Comparison of ENCODE assay signal across 8 mouse cellular contexts in the genomic region with DNA sequence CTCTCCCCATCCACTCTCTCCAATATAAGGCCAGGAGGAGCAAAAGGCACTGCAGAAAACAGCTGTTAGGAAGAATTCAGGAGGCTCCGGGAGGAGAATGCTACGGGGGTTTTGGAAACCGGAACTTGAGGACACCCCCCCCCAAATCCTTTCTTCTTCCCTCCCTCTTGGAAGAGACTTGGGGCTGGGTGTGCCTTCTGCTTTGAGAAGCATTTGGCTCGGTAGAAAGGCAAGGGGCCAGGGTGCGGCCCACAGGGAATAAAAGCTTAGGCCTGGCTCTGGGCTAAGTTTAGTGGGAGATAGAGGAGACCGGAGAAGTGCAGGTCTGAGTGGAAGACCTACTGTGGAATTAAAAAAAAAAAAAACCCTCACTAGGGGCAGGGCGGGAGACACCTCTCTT.
A peak's percentile ranks its signal among the peaks of the same experiment; 100 is the strongest.
DNase-seq lines count a peak whose midpoint lies in the region; ATAC-seq and TF ChIP-seq lines count a peak whose summit lies in the region.

No protein-coding gene starts in this region.

- H3K27ac ChIP-seq in forebrain, postnatal 0 days (ENCODE audit: low read depth, low read length), result 0 out of 2 replicates have a peak overlapping the region, but pooled peaks have one; percentile 16
- no peak overlapping the region for H3K27ac ChIP-seq in hindbrain, embryonic 12.5 days
- H3K27ac ChIP-seq in liver, embryonic 11.5 days (ENCODE audit: low read depth, low read length), result no peak overlapping the region

- peaks cover 15% of the 10 kb centered on the region; the same call in 1 of the 2 replicates for H3K4me1 ChIP-seq in forebrain, postnatal 0 days (ENCODE audit: insufficient read depth)
- peaks cover 27% of the 10 kb centered on the region for H3K4me1 ChIP-seq in hindbrain, embryonic 12.5 days
- peaks cover 8% of the 10 kb centered on the region; the same call in 1 of the 2 replicates for H3K4me1 ChIP-seq in liver, embryonic 11.5 days (replicated peaks; ENCODE audit: control insufficient read depth, insufficient read depth, low read length)

- no peaks in the 10 kb centered on the region for H3K36me3 ChIP-seq in forebrain, postnatal 0 days (ENCODE audit: insufficient read depth)
- 0 out of 2 replicates have a peak, but pooled peaks cover 4% of the 10 kb centered on the region for H3K36me3 ChIP-seq in hindbrain, embryonic 12.5 days
- no peaks in the 10 kb centered on the region for H3K36me3 ChIP-seq in liver, embryonic 11.5 days (ENCODE audit: control insufficient read depth, insufficient read depth, low read length)

- H3K4me2 ChIP-seq in forebrain, postnatal 0 days (ENCODE audit: low read depth), result peak overlapping the region; percentile 89
- H3K4me2 ChIP-seq in hindbrain, embryonic 12.5 days (replicated peaks), result peak overlapping the region; percentile 81
- peak overlapping the region; percentile 95 for H3K4me2 ChIP-seq in liver, embryonic 11.5 days

- H3K9me3 ChIP-seq in forebrain, postnatal 0 days (ENCODE audit: low read length), result no peaks in the 10 kb centered on the region
- H3K9me3 ChIP-seq in hindbrain, embryonic 12.5 days (replicated peaks), result no peaks in the 10 kb centered on the region
- H3K9me3 ChIP-seq in liver, embryonic 11.5 days (ENCODE audit: control insufficient read depth, low read length), result no peaks in the 10 kb centered on the region

- H3K4me3 ChIP-seq in forebrain, postnatal 0 days (ENCODE audit: low read depth, low read length), result peak overlapping the region; percentile 94
- H3K4me3 ChIP-seq in hindbrain, embryonic 12.5 days, result peak overlapping the region; percentile 67
- peak overlapping the region; percentile 69 for H3K4me3 ChIP-seq in liver, embryonic 11.5 days (ENCODE audit: low read depth, low read length)

- ATAC-seq in forebrain, postnatal 0 days, result no peak
- ATAC-seq in hindbrain, embryonic 12.5 days (ENCODE audit: low FRiP score), result no peak
- no peak for ATAC-seq in liver, embryonic 11.5 days (replicated peaks; ENCODE audit: low FRiP score)
- no peak for ATAC-seq in frontal cortex, adult (ENCODE audit: low TSS enrichment)

- TF ChIP-seq POLR2A in brain, embryonic 14.5 days (IDR thresholded peaks at IDR 0.05; ENCODE audit: borderline replicate concordance, extremely low read depth, insufficient read depth, insufficient read length, poor library complexity, severe bottlenecking), result no peak

- peak overlapping the region; percentile 95 for H3K9ac ChIP-seq in forebrain, postnatal 0 days
- peak overlapping the region; percentile 85 for H3K9ac ChIP-seq in hindbrain, embryonic 12.5 days
- H3K9ac ChIP-seq in liver, embryonic 11.5 days (ENCODE audit: low read depth, low read length), result peak overlapping the region; percentile 55; the same call in 1 of the 2 replicates

- no peak for TF ChIP-seq CTCF in brain, embryonic 14.5 days (IDR thresholded peaks at IDR 0.05; ENCODE audit: borderline replicate concordance, extremely low read depth, insufficient read depth, insufficient read length)
- no peak for TF ChIP-seq CTCF in forebrain, postnatal 0 days (IDR thresholded peaks at IDR 0.05; ENCODE audit: low read depth)

- 7% methylated on average over 7 of the region's 7 CpGs for WGBS in forebrain, postnatal 0 days
- WGBS in hindbrain, embryonic 12.5 days, result 11% methylated on average over 7 of the region's 7 CpGs
- 20% methylated on average over 7 of the region's 7 CpGs for WGBS in liver, embryonic 11.5 days

- DNase-seq in R1 (ENCODE audit: low read depth, low spot score), result peak; percentile 80
- DNase-seq in brain, embryonic 14.5 days (ENCODE audit: low read depth), result peak; percentile 49
- DNase-seq in forebrain, postnatal 0 days, result peak; percentile 25
- DNase-seq in liver, embryonic 11.5 days (ENCODE audit: low spot score), result no peak
- peak; percentile 29 for DNase-seq in neural tube, embryonic 10.5 days (ENCODE audit: extremely low spot score, low spot score)
- DNase-seq in frontal cortex, postnatal 36 days (ENCODE audit: low spot score in 2 of 2), result no peak

- H3K27me3 ChIP-seq in forebrain, postnatal 0 days (ENCODE audit: insufficient read depth, low read length), result no peaks in the 10 kb centered on the region
- no peaks in the 10 kb centered on the region for H3K27me3 ChIP-seq in hindbrain, embryonic 12.5 days
- H3K27me3 ChIP-seq in liver, embryonic 11.5 days (replicated peaks; ENCODE audit: control insufficient read depth, insufficient read depth, low read length), result peaks cover 11% of the 10 kb centered on the region; the same call in 1 of the 2 replicates

Comparison
In these comparisons a context has a peak if more than half of its experiments do, and no peak if none do; other contexts are left out.
1. DNase-seq: peak in R1 (single experiment), brain, embryonic 14.5 days (single experiment), forebrain, postnatal 0 days (single experiment) and neural tube, embryonic 10.5 days (single experiment); none in liver, embryonic 11.5 days (single experiment) and frontal cortex, postnatal 36 days (0 of 2).
2. Peak in every context shown above with its lines, with median percentiles within 50 percentile points of each other: H3K4me2 ChIP-seq, H3K4me3 ChIP-seq and H3K9ac ChIP-seq.